Mouse (Mus musculus) CH12.LX (cell line): ENCODE measurements around the gene Rfx5. TPM values are rescaled to one million over a fixed set of nuclear protein-coding genes. Genes with fewer than 3 reads are reported as not detected.

Experiments used
- DNase-seq: peaks from one replicate; pipeline ENCODE4 v3.0.0-alpha.2; 2013; ENCODE audit errors: extremely low read depth
- H3K27ac ChIP-seq: 2 replicates; pipeline ENCODE4 v1.5.1; 2012; ENCODE audit warnings: low read depth, mild to moderate bottlenecking, control low read depth, moderate library complexity; ENCODE audit not compliant: insufficient read depth
- H3K27me3 ChIP-seq: replicated peaks from 2 replicates; pipeline ENCODE3; 2012; ENCODE audit warnings: inconsistent platforms
- H3K36me3 ChIP-seq, 2 experiments: replicated peaks in 1 of 2; 2 replicates each; pipeline versions ENCODE3 to v1.6.1; 2012; ENCODE audit warnings: inconsistent platforms in 1 of 2, low read length in 1 of 2, mild to moderate bottlenecking in 1 of 2, mixed read lengths in 1 of 2, moderate library complexity in 1 of 2; ENCODE audit not compliant: control insufficient read depth in 1 of 2, insufficient read depth in 1 of 2
- H3K4me1 ChIP-seq, 2 experiments: 2 replicates each; pipeline ENCODE4 v1.6.1; 2012; ENCODE audit warnings: inconsistent platforms in 1 of 2, moderate library complexity in 1 of 2; ENCODE audit not compliant: insufficient read depth in 2 of 2, control insufficient read depth in 1 of 2
- H3K4me2 ChIP-seq: 2 replicates; pipeline ENCODE4 v1.6.1; 2012; ENCODE audit warnings: low read depth, mild to moderate bottlenecking, control low read depth; ENCODE audit not compliant: poor library complexity, insufficient read depth, severe bottlenecking
- H3K4me3 ChIP-seq, 3 experiments: fragments of 150-350 bp in 1 of 3; sonication (generic) in 1 of 3; replicated peaks in 1 of 3; 2 replicates each; pipeline versions ENCODE3 to v1.5.1; 2011 to 2012; ENCODE audit warnings: low read depth in 2 of 3, low read length in 2 of 3, mild to moderate bottlenecking in 2 of 3, moderate library complexity in 2 of 3, control low read depth in 1 of 3, improper control_type of control experiment in 1 of 3, inconsistent platforms in 1 of 3, mixed read lengths in 1 of 3; ENCODE audit not compliant: poor library complexity in 1 of 3
- H3K79me2 ChIP-seq: replicated peaks from 2 replicates; pipeline ENCODE4 v1.6.1; 2012; ENCODE audit warnings: mild to moderate bottlenecking, moderate library complexity; ENCODE audit not compliant: control insufficient read depth, poor library complexity, insufficient read depth, severe bottlenecking; ENCODE audit errors: extremely low read depth
- H3K9ac ChIP-seq: 2 replicates; pipeline ENCODE4 v1.6.1; 2012; ENCODE audit warnings: low read depth, mild to moderate bottlenecking, control low read depth, moderate library complexity; ENCODE audit not compliant: insufficient read depth
- H3K9me3 ChIP-seq: replicated peaks from 2 replicates; pipeline ENCODE3; 2012; ENCODE audit warnings: low read length, inconsistent platforms, mixed read lengths
- BHLHE40 ChIP-seq: IDR thresholded peaks from 2 replicates; pipeline ENCODE4 v1.6.1; 2011; ENCODE audit warnings: mild to moderate bottlenecking, low read depth, low read length, improper control_type of control experiment
- CHD2 ChIP-seq: IDR thresholded peaks from 2 replicates; pipeline ENCODE4 v1.6.1; 2011; ENCODE audit warnings: low read length, improper control_type of control experiment
- CTCF ChIP-seq, 2 experiments: IDR thresholded peaks in 1 of 2; conservative IDR thresholded peaks in 1 of 2; 2 replicates each; pipeline ENCODE4 v1.5.1; 2011 to 2012; ENCODE audit warnings: low read depth in 2 of 2, low read length in 2 of 2, improper control_type of control experiment in 1 of 2, inconsistent platforms in 1 of 2, mild to moderate bottlenecking in 1 of 2, moderate library complexity in 1 of 2
- E2F4 ChIP-seq: IDR thresholded peaks from 2 replicates; pipeline ENCODE4 v1.6.1; 2011; ENCODE audit warnings: low read depth, low read length, improper control_type of control experiment; ENCODE audit not compliant: insufficient replicate concordance
- ELF1 ChIP-seq: IDR thresholded peaks from 2 replicates; pipeline ENCODE4 v1.6.1; 2014; ENCODE audit warnings: low read depth, mild to moderate bottlenecking, inconsistent platforms, low read length, improper control_type of control experiment
- GABPA ChIP-seq: IDR thresholded peaks from 2 replicates; pipeline ENCODE4 v1.6.1; 2012; ENCODE audit warnings: low read depth, low read length, improper control_type of control experiment, inconsistent platforms; ENCODE audit not compliant: insufficient replicate concordance
- HCFC1 ChIP-seq: IDR thresholded peaks from 2 replicates; pipeline ENCODE4 v1.6.1; 2012; ENCODE audit warnings: low read depth, mild to moderate bottlenecking, inconsistent platforms, low read length, improper control_type of control experiment
- IRF4 ChIP-seq: IDR thresholded peaks from 2 replicates; pipeline ENCODE4 v1.6.1; 2014; ENCODE audit warnings: low read depth, mild to moderate bottlenecking, inconsistent platforms, low read length, improper control_type of control experiment
- KAT2A ChIP-seq: IDR thresholded peaks from 2 replicates; pipeline ENCODE4 v1.6.1; 2012; ENCODE audit warnings: low read length, improper control_type of control experiment, inconsistent platforms; ENCODE audit not compliant: insufficient replicate concordance
- MAFK ChIP-seq: IDR thresholded peaks from 2 replicates; pipeline ENCODE4 v1.6.1; 2011; ENCODE audit warnings: low read length, improper control_type of control experiment; ENCODE audit not compliant: insufficient replicate concordance
- MAX ChIP-seq: IDR thresholded peaks from 2 replicates; pipeline ENCODE4 v1.6.1; 2011; ENCODE audit warnings: low read length, improper control_type of control experiment
- MAZ ChIP-seq: IDR thresholded peaks from 2 replicates; pipeline ENCODE4 v1.6.1; 2012; ENCODE audit warnings: low read depth, mild to moderate bottlenecking, inconsistent platforms, low read length, improper control_type of control experiment, moderate library complexity
- MEF2A ChIP-seq: IDR thresholded peaks from 2 replicates; pipeline ENCODE4 v1.6.1; 2014; ENCODE audit warnings: low read depth, mild to moderate bottlenecking, inconsistent platforms, low read length, improper control_type of control experiment, borderline replicate concordance
- NELFE ChIP-seq: IDR thresholded peaks from 2 replicates; pipeline ENCODE4 v1.6.1; 2011; ENCODE audit warnings: low read depth, low read length, improper control_type of control experiment
- PAX5 ChIP-seq: IDR thresholded peaks from 2 replicates; pipeline ENCODE4 v1.6.1; 2012; ENCODE audit warnings: low read length, inconsistent platforms, mixed read lengths
- POLR2AphosphoS2 ChIP-seq: IDR thresholded peaks from 2 replicates; pipeline ENCODE4 v1.6.1; 2011; ENCODE audit warnings: low read depth, low read length, improper control_type of control experiment
- RAD21 ChIP-seq: IDR thresholded peaks from 2 replicates; pipeline ENCODE4 v1.6.1; 2011; ENCODE audit warnings: low read depth, mild to moderate bottlenecking, low read length, improper control_type of control experiment, moderate library complexity
- RCOR1 ChIP-seq: conservative IDR thresholded peaks from 2 replicates; pipeline ENCODE4 v1.6.1; 2012; ENCODE audit warnings: low read depth, mild to moderate bottlenecking, inconsistent platforms, low read length, improper control_type of control experiment
- SMC3 ChIP-seq: IDR thresholded peaks from 2 replicates; pipeline ENCODE4 v1.6.1; 2011; ENCODE audit warnings: low read depth, low read length, improper control_type of control experiment
- TBP ChIP-seq: conservative IDR thresholded peaks from 2 replicates; pipeline ENCODE4 v1.6.1; 2011; ENCODE audit warnings: low read depth, low read length, improper control_type of control experiment
- TCF12 ChIP-seq: IDR thresholded peaks from 2 replicates; pipeline ENCODE4 v1.6.1; 2014; ENCODE audit warnings: low read depth, mild to moderate bottlenecking, inconsistent platforms, low read length, improper control_type of control experiment
- UBTF ChIP-seq: IDR thresholded peaks from 2 replicates; pipeline ENCODE4 v1.6.1; 2012; ENCODE audit warnings: low read depth, mild to moderate bottlenecking, inconsistent platforms, low read length, improper control_type of control experiment, moderate library complexity
- USF1 ChIP-seq: IDR thresholded peaks from 2 replicates; pipeline ENCODE4 v1.6.1; 2014; ENCODE audit warnings: low read depth, mild to moderate bottlenecking, inconsistent platforms, low read length, improper control_type of control experiment
- ZKSCAN1 ChIP-seq: IDR thresholded peaks from 2 replicates; pipeline ENCODE4 v1.6.1; 2012; ENCODE audit warnings: low read depth, inconsistent platforms, low read length, improper control_type of control experiment, borderline replicate concordance
- ZNF384 ChIP-seq: IDR thresholded peaks from 2 replicates; pipeline ENCODE4 v1.6.1; 2012; ENCODE audit warnings: low read depth, low read length, improper control_type of control experiment, inconsistent platforms
- dilution Hi-C: fragments of 300-500 bp; cut with MboI; formaldehyde crosslinking; loops from 2 replicates; pipeline ENCODE4 v1.14.3; 2020; ENCODE audit warnings: low sequenced_read_pairs; ENCODE audit not compliant: extremely low pct_unique_long_range_greater_than_20kb, extremely low pct_ligation_motif_present
- in situ Hi-C: fragments of 300-500 bp; cut with MboI; formaldehyde crosslinking; loops from 3 replicates; pipeline ENCODE4 v1.14.3; 2019; ENCODE audit warnings: low sequenced_read_pairs, low pct_ligation_motif_present, low pct_unique_long_range_greater_than_20kb, mixed read lengths
- polyA plus RNA-seq: library from polyadenylated mRNA; unstranded; fragments of >175 nt; gene quantifications from 2 replicates; pipeline ENCODE4 v1.2.1, GENCODE M21; 2012; ENCODE audit warnings: low read depth; ENCODE audit not compliant: insufficient read length
- total RNA-seq, 2 experiments: library from RNA; depleted of rRNA; stranded (reverse); fragments of 300-350 nt in 1 of 2; fragments of >200 nt in 1 of 2; gene quantifications; 2 replicates each; pipeline ENCODE4 v1.2.3; 2012 to 2014

Rfx5 gene
- total and polyA plus RNA-seq, 3 experiments: 11.4 to 22.0 (median 15.4) TPM

- dilution Hi-C loops: no loop called here
- no peak for DNase-seq
- Histone ChIP-seq H3K9me3 (no peaks in the 10 kb centered on the region), H3K4me1 (no peaks in the 10 kb centered on the region), H3K4me2 (no peak overlapping the region), H3K79me2 (no peaks in the 10 kb centered on the region; the same call in 1 of the 2 replicates), H3K36me3 (peaks cover 37 to 95% of the 10 kb centered on the region in 2 experiments), H3K9ac (no peak overlapping the region), H3K27me3 (no peaks in the 10 kb centered on the region), H3K27ac (no peak overlapping the region), H3K4me3 (no peak overlapping the region)
- in situ Hi-C loops: no loop called here
- TF ChIP-seq RCOR1: no peak
- no peak for TF ChIP-seq ZKSCAN1
- TF ChIP-seq MEF2A: no peak
- no peak for TF ChIP-seq MAX
- TF ChIP-seq NELFE: no peak
- TF ChIP-seq GABPA: no peak
- no peak for TF ChIP-seq USF1
Observed at GRCm38 (mm10) chr3:94989159-94989761, 35.4 kb downstream of the Rfx5 start.

DNA sequence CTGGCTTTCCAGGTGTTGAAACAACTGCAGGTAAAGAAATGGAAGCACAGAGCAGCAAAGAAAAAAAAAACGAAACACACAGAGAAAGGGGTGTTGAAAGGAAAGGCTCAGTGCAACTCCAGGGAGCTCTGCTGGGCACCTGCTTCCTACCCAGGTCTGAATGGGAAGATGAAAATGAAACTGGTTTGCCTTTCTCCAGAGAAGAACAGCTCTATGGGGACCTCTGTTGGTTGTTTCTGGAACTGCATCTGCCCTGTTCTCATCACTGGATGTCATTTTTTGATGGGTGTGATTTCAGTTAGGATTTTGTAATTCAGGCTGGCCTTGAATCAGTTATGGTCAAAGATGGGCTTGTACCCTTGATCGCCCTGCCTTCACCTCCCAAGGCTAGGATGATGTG is 43.1 kb downstream of the Rfx5 start:
- H3K4me3 ChIP-seq: no peak overlapping the region
- no peaks in the 10 kb centered on the region for H3K9me3 ChIP-seq
- in situ Hi-C loops: no loop called here
- H3K27me3 ChIP-seq: no peaks in the 10 kb centered on the region
- DNase-seq: peak; percentile 83
- dilution Hi-C loops: no loop called here
- no peak overlapping the region for H3K27ac ChIP-seq
- peaks cover 0 to 6% of the 10 kb centered on the region in 2 experiments; a peak in 2 of 4 replicates for H3K4me1 ChIP-seq
- no peaks in the 10 kb centered on the region for H3K79me2 ChIP-seq
- H3K4me2 ChIP-seq: no peak overlapping the region
- peaks cover 61 to 96% of the 10 kb centered on the region in 2 experiments for H3K36me3 ChIP-seq
- H3K9ac ChIP-seq: no peak overlapping the region
- TF ChIP-seq NELFE (no peak), PAX5 (no peak), ZNF384 (no peak), UBTF (no peak), TBP (no peak), IRF4 (peak; percentile 41; the same call in 1 of the 2 replicates), MAFK (no peak), HCFC1 (no peak), CHD2 (no peak), MEF2A (no peak), GABPA (no peak), RAD21 (peak; percentile 90), ZKSCAN1 (no peak), BHLHE40 (no peak), SMC3 (peak; percentile 90), KAT2A (no peak), USF1 (no peak), TCF12 (no peak), MAZ (no peak), MAX (no peak), CTCF (conservative IDR thresholded peaks at IDR 0.05 in 1 of 2, IDR thresholded peaks at IDR 0.05 in 1 of 2; ENCODE audit: low read depth in 2 of 2, low read length in 2 of 2) (peak; percentile 97 to 100), POLR2AphosphoS2 (no peak), ELF1 (no peak), E2F4 (no peak)
